Mouse (Mus musculus): Measurements from ENCODE around the gene Bsg. TPM values are rescaled to one million over a fixed set of nuclear protein-coding genes. Genes with fewer than 3 reads are reported as not detected.

Gene Bsg
- total and polyA plus RNA-seq, 3 experiments, result 318 to 700 (median 346) TPM

- no peak for TF ChIP-seq ZNF384 (IDR thresholded peaks at IDR 0.05; ENCODE audit: low read depth, low read length)
- no peak for TF ChIP-seq NELFE (IDR thresholded peaks at IDR 0.05; ENCODE audit: low read depth, low read length)
- no peak for TF ChIP-seq POLR2AphosphoS2 (IDR thresholded peaks at IDR 0.05; ENCODE audit: low read length)
- TF ChIP-seq MAFK (IDR thresholded peaks at IDR 0.05; ENCODE audit: borderline replicate concordance, low read depth, low read length), result no peak
- TF ChIP-seq MYB (IDR thresholded peaks at IDR 0.05; ENCODE audit: low read depth, low read length), result no peak
- no peak for TF ChIP-seq TCF12 (IDR thresholded peaks at IDR 0.05; ENCODE audit: low read depth, low read length)
- TF ChIP-seq SMC3 (IDR thresholded peaks at IDR 0.05; ENCODE audit: low read depth, low read length), result peak; percentile 82
- no peak for TF ChIP-seq RCOR1 (IDR thresholded peaks at IDR 0.05; ENCODE audit: low read depth, low read length)
- no peak for TF ChIP-seq NRF1 (IDR thresholded peaks at IDR 0.05; ENCODE audit: insufficient read depth, low read depth, low read length, poor library complexity, severe bottlenecking)
- no peak for TF ChIP-seq JUND (IDR thresholded peaks at IDR 0.05; ENCODE audit: low read depth, low read length)
- TF ChIP-seq MYC (IDR thresholded peaks at IDR 0.05; ENCODE audit: low read depth, low read length), result peak; percentile 50; the same call in 1 of the 2 replicates
- TF ChIP-seq HCFC1 (IDR thresholded peaks at IDR 0.05; ENCODE audit: low read depth, low read length), result no peak
- no peak for TF ChIP-seq CHD2 (IDR thresholded peaks at IDR 0.05; ENCODE audit: low read length)
- TF ChIP-seq ZKSCAN1 (IDR thresholded peaks at IDR 0.05; ENCODE audit: low read depth, low read length), result no peak
- TF ChIP-seq TAL1 (IDR thresholded peaks at IDR 0.05; ENCODE audit: low read length), result no peak
- TF ChIP-seq MAX (IDR thresholded peaks at IDR 0.05; ENCODE audit: low read length), result peak; percentile 61
- TF ChIP-seq USF1 (IDR thresholded peaks at IDR 0.05; ENCODE audit: low read depth, low read length), result no peak
- peak; percentile 81 for TF ChIP-seq RAD21 (IDR thresholded peaks at IDR 0.05; ENCODE audit: low read depth, low read length)
These were observed 8.8 kb upstream of the Bsg start (continued) for GRCm38 (mm10) chr10:79695231-79696128.

- H3K27me3 ChIP-seq (ENCODE audit: control insufficient read depth in 1 of 2, insufficient read depth in 2 of 2, low read length in 2 of 2), result no peaks in the 10 kb centered on the region
- TF ChIP-seq ZNF384 (IDR thresholded peaks at IDR 0.05; ENCODE audit: low read depth, low read length) (no peak), RAD21 (IDR thresholded peaks at IDR 0.05; ENCODE audit: low read depth, low read length) (no peak), TCF12 (IDR thresholded peaks at IDR 0.05; ENCODE audit: low read depth, low read length) (no peak), TAL1 (IDR thresholded peaks at IDR 0.05; ENCODE audit: low read length) (no peak), MAZ (IDR thresholded peaks at IDR 0.05; ENCODE audit: low read depth, low read length) (no peak), GATA1 (IDR thresholded peaks at IDR 0.05; ENCODE audit: low read depth, low read length) (no peak), HCFC1 (IDR thresholded peaks at IDR 0.05; ENCODE audit: low read depth, low read length) (no peak), NRF1 (IDR thresholded peaks at IDR 0.05; ENCODE audit: insufficient read depth, low read depth, low read length, poor library complexity, severe bottlenecking) (no peak), NELFE (IDR thresholded peaks at IDR 0.05; ENCODE audit: low read depth, low read length) (no peak), ETS1 (IDR thresholded peaks at IDR 0.05; ENCODE audit: low read depth, low read length) (no peak), KAT2A (conservative IDR thresholded peaks at IDR 0.05; ENCODE audit: low read depth, low read length) (no peak), POLR2AphosphoS2 (IDR thresholded peaks at IDR 0.05; ENCODE audit: low read length) (no peak), TBP (IDR thresholded peaks at IDR 0.05; ENCODE audit: low read depth, low read length) (no peak), USF1 (IDR thresholded peaks at IDR 0.05; ENCODE audit: low read depth, low read length) (no peak), UBTF (IDR thresholded peaks at IDR 0.05; ENCODE audit: borderline replicate concordance, insufficient read depth, low read depth, low read length) (no peak)
- H3K9me3 ChIP-seq (replicated peaks; ENCODE audit: insufficient read depth, low read length), result no peaks in the 10 kb centered on the region
- no peak overlapping the region for H3K4me3 ChIP-seq (ENCODE audit: control insufficient read depth in 1 of 2, insufficient read depth in 1 of 2, low read depth in 2 of 2, low read length in 2 of 2)
- no peaks in the 10 kb centered on the region for H3K36me3 ChIP-seq (ENCODE audit: control insufficient read depth in 1 of 2, insufficient read depth in 2 of 2, low read length in 2 of 2)
- H3K9ac ChIP-seq (ENCODE audit: control insufficient read depth, low read depth, low read length, poor library complexity, severe bottlenecking), result no peak overlapping the region
- no peak overlapping the region for H3K27ac ChIP-seq (ENCODE audit: control insufficient read depth, low read depth, low read length)
- DNase-seq (ENCODE audit: low read depth, low spot score), result no peak
- H3K4me1 ChIP-seq (ENCODE audit: control insufficient read depth in 1 of 2, insufficient read depth in 2 of 2, low read length in 2 of 2), result no peaks in the 10 kb centered on the region
- no peaks in the 10 kb centered on the region for H3K79me2 ChIP-seq (ENCODE audit: control insufficient read depth, insufficient read depth, low read length, poor library complexity)
These were observed 8.1 kb upstream of the Bsg start for GRCm38 (mm10) chr10:79696129-79696651.
